Mouse (Mus musculus) small intestine, adult 2 months (tissue): ENCODE results near the gene Evi2b.

ENCODE experiments used
- CTCF ChIP-seq: fragments of 200-500 bp; IDR thresholded peaks from 2 replicates; pipeline ENCODE4 v1.5.1; 2012; ENCODE audit warnings: low read depth, mild to moderate bottlenecking, control low read depth, inconsistent platforms, low read length, moderate library complexity, mixed read lengths; ENCODE audit not compliant: insufficient replicate concordance, insufficient read length; ENCODE audit errors: extremely low read depth
- POLR2A ChIP-seq: fragments of 200-500 bp; IDR thresholded peaks from 2 replicates; pipeline ENCODE4 v1.6.1; 2012; ENCODE audit warnings: low read depth, mild to moderate bottlenecking, control low read depth, inconsistent platforms, low read length, moderate library complexity

- no peak for TF ChIP-seq POLR2A
- TF ChIP-seq CTCF = no peak
These were observed 38.8 kb downstream of the Evi2b start for GRCm38 (mm10) chr11:79484721-79485120.
